Mouse (Mus musculus) ES-E14 (cell line): ENCODE results near the gene Clstn1. TPM values are rescaled to one million over a fixed set of nuclear protein-coding genes. Genes with fewer than 3 reads are reported as not detected.

Source experiments
- DNase-seq: peaks from one replicate; pipeline ENCODE4 v3.0.0-alpha.2; 2013; ENCODE audit warnings: low read depth, low spot score
- H3K27ac ChIP-seq: 2 replicates; pipeline ENCODE4 v1.5.1; 2012; ENCODE audit warnings: low read depth, mild to moderate bottlenecking, low read length, moderate library complexity, mixed read lengths; ENCODE audit not compliant: poor library complexity, insufficient read depth, severe bottlenecking
- H3K36me3 ChIP-seq: 2 replicates; pipeline ENCODE4 v1.6.1; 2012; ENCODE audit warnings: mild to moderate bottlenecking, low read length, moderate library complexity, mixed read lengths; ENCODE audit not compliant: control insufficient read depth, poor library complexity, insufficient read depth, severe bottlenecking
- H3K4me1 ChIP-seq, 2 experiments: fragments of 150-350 bp in 1 of 2; sonication (generic) in 1 of 2; 2 replicates each; pipeline ENCODE4 v1.6.1; 2012; ENCODE audit warnings: low read length in 2 of 2, mild to moderate bottlenecking in 1 of 2, mixed read lengths in 1 of 2; ENCODE audit not compliant: control insufficient read depth in 2 of 2, insufficient read depth in 2 of 2, poor library complexity in 1 of 2
- H3K4me3 ChIP-seq, 2 experiments: fragments of 150-350 bp in 1 of 2; sonication (generic) in 1 of 2; 2 replicates each; pipeline ENCODE4 v1.5.1; 2012; ENCODE audit warnings: low read length in 2 of 2, low read depth in 1 of 2, mild to moderate bottlenecking in 1 of 2, mixed read lengths in 1 of 2; ENCODE audit not compliant: insufficient read depth in 1 of 2, poor library complexity in 1 of 2, severe bottlenecking in 1 of 2
- H3K9ac ChIP-seq: 2 replicates; pipeline ENCODE4 v1.6.1; 2012; ENCODE audit warnings: low read depth, mild to moderate bottlenecking, low read length, mixed read lengths; ENCODE audit not compliant: poor library complexity, insufficient read depth, severe bottlenecking
- H3K9me3 ChIP-seq: fragments of 150-350 bp; sonication (generic); 2 replicates; pipeline ENCODE4 v1.6.1; 2012; ENCODE audit warnings: low read depth, mild to moderate bottlenecking, low read length; ENCODE audit not compliant: control insufficient read depth, insufficient read depth
- CHD2 ChIP-seq: IDR thresholded peaks from 2 replicates; pipeline ENCODE4 v1.6.1; 2014; ENCODE audit warnings: mild to moderate bottlenecking, low read depth, low read length, inconsistent platforms
- HCFC1 ChIP-seq: IDR thresholded peaks from 2 replicates; pipeline ENCODE4 v1.6.1; 2012; ENCODE audit warnings: low read length, inconsistent platforms, borderline replicate concordance; ENCODE audit not compliant: insufficient read depth
- MAFK ChIP-seq: IDR thresholded peaks from 2 replicates; pipeline ENCODE4 v1.6.1; 2014; ENCODE audit warnings: mild to moderate bottlenecking, low read depth, low read length, inconsistent platforms; ENCODE audit not compliant: insufficient read depth
- ZC3H11A ChIP-seq: IDR thresholded peaks from 2 replicates; pipeline ENCODE4 v1.6.1; 2012; ENCODE audit warnings: low read depth, mild to moderate bottlenecking, inconsistent platforms, low read length, borderline replicate concordance
- ZNF384 ChIP-seq: IDR thresholded peaks from 2 replicates; pipeline ENCODE4 v1.6.1; 2012; ENCODE audit warnings: low read depth, low read length, inconsistent platforms
- in situ Hi-C, 2 experiments: fragments of 600-800 bp; cut with MboI; formaldehyde crosslinking; loops; one replicate each; pipeline ENCODE4 v1.15.1; 2025; ENCODE audit warnings: low sequenced_read_pairs in 2 of 2, inconsistent platforms in 1 of 2; ENCODE audit not compliant: unreplicated experiment in 2 of 2
- total RNA-seq: library from RNA; depleted of rRNA; stranded (reverse); fragments of 300-350 nt; gene quantifications from 2 replicates; pipeline ENCODE4 v1.2.3, GENCODE M21; 2012

The Clstn1 gene
- total RNA-seq, 1 experiment, result 115 TPM

DNA sequence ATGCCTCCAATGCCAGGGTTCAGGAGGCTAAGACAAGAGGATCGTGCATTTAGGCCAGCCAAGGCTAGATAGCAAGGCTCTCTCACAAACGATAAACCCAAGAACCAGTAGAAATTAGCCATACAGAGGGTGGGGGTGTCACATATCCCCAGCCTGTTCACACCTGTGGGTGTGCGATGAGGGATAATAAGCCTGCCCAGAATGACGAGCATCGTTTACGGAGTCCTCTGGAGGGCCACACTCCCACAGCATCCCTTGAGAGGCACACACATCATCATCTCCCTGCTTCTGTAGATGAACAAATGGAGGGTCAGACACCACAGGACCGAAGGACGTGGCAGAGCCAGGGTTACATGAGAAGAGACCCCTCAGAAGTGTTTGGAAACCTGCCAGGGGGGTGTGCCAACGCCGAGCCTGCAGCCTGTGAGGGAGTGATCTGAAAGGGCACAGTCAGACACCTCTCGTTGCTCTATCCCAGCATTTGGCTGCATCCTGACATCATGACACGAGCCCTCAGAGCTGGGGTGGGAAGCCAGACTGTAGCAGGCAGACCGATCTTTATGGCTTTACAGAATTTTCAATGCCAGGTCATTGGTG lies 8.1 kb upstream of the Clstn1 start:
- DNase-seq, result no peak
- H3K27ac ChIP-seq, result no peak overlapping the region
- TF ChIP-seq ZC3H11A, result no peak
- TF ChIP-seq HCFC1, result no peak
- no peak for TF ChIP-seq ZNF384
- no peak for TF ChIP-seq CHD2
- TF ChIP-seq MAFK, result no peak
- in situ Hi-C loops, result no loop called here
- H3K4me3 ChIP-seq, result no peak overlapping the region
- no peak overlapping the region for H3K9ac ChIP-seq
- no peaks in the 10 kb centered on the region for H3K36me3 ChIP-seq
- H3K4me1 ChIP-seq, result peaks cover 0 to 9% of the 10 kb centered on the region in 2 experiments; a peak in 1 of 4 replicates
- no peaks in the 10 kb centered on the region for H3K9me3 ChIP-seq

- DNase-seq, result no peak
- peaks cover 0 to 9% of the 10 kb centered on the region in 2 experiments; a peak in 1 of 4 replicates for H3K4me1 ChIP-seq
- no peak overlapping the region for H3K4me3 ChIP-seq
- H3K9ac ChIP-seq, result no peak overlapping the region
- in situ Hi-C loops, result no loop called here
- no peak overlapping the region for H3K27ac ChIP-seq
- no peaks in the 10 kb centered on the region for H3K9me3 ChIP-seq
- TF ChIP-seq CHD2 (no peak), ZNF384 (no peak), MAFK (no peak), ZC3H11A (no peak), HCFC1 (no peak)
- H3K36me3 ChIP-seq, result no peaks in the 10 kb centered on the region
Observed at GRCm38 (mm10) chr4:149578831-149579230, 7.4 kb upstream of the Clstn1 start.

DNA sequence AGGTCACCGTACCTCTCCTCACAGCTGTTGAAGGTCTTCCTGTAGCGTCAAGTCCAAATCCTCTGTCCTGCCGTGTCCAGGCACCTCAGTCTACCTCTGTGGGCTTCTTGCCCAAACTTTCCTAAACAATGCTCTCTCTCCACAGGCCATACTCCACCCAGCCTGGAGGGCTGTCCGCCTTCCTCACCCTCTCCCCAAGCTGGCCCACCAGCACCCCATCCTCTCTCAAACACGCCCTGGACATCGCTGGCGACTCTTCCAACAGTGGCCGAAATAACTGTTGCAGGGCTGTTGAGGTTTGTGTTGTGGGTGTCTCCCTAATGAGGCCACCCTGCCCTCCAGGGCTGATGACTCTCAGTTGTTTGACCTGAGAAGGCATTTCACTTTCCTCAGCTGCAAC lies 1.0 kb upstream of the Clstn1 start:
- TF ChIP-seq CHD2 (no peak), ZNF384 (no peak)
- no peaks in the 10 kb centered on the region for H3K9me3 ChIP-seq
- H3K4me3 ChIP-seq, result no peak overlapping the region; a peak in 1 of 4 replicates
- H3K9ac ChIP-seq, result no peak overlapping the region
- H3K27ac ChIP-seq, result no peak overlapping the region
- in situ Hi-C loops, result no loop called here
- no peak for DNase-seq
- peaks cover 2% of the 10 kb centered on the region in 2 experiments; a peak in 2 of 4 replicates for H3K4me1 ChIP-seq
- no peaks in the 10 kb centered on the region for H3K36me3 ChIP-seq

DNA sequence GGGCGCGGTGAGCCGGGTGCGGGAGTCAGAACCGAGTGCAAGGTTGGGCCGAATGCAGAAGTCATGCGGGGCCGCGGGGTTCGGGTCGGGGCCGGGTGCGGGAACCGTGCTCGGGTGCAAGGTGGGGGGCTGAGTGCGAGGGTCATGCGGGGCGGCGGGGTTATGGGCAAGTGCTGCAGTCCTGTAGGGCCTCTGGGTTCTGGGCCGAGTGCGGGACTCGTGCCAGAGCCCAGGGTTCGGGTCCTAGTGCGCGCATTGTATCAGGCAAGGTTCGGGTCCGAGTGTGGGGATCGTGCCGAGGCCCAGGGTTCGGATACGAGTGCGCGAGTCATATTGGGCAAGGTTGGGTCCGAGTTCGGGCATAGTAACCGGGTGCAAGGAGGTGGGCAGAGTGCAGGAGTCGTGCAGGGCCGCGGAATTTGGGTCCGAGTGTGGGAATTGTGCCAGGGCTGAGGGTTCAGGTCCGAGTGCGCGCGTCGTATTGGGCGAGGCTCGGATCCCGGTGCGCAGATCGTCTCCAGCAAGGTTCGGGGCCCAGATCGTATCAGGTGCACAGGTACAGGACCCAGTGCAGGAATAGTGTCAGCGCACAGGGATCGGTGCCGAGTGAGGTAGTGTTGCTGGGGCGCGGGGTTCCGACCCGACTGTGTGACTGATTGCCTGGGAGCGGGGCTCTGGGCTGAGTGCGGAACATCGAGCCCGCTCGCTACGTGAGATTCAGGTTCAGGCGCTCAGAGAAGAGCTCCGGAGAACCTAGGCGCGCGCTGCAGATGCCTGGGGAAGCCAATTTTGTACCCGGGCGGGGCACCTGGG lies 721 bp downstream of the Clstn1 start:
- peak overlapping the region; percentile 24; the same call in 1 of the 2 replicates for H3K27ac ChIP-seq
- DNase-seq, result no peak
- in situ Hi-C loops, result no loop called here

More for the DNA sequence above, 721 bp downstream of the Clstn1 start:
- peaks cover 2% of the 10 kb centered on the region in 2 experiments; a peak in 2 of 4 replicates for H3K4me1 ChIP-seq
- TF ChIP-seq ZC3H11A (no peak), HCFC1 (no peak), CHD2 (no peak), MAFK (no peak), ZNF384 (no peak)
- H3K36me3 ChIP-seq, result no peaks in the 10 kb centered on the region
- peak overlapping the region; percentile 92 for H3K9ac ChIP-seq
- peak overlapping the region; percentile 89 to 94 for H3K4me3 ChIP-seq
- H3K9me3 ChIP-seq, result no peaks in the 10 kb centered on the region
